Mouse (Mus musculus) ES-Bruce4 (cell line): ENCODE measurements at regions not wholly inside any gene's neighbourhood (a gene's known extent, or its start where the extent isn't known, plus 50 kb on each side); places are given as distances from the start of the nearest gene placed in this dataset.

ENCODE experiments used
- CTCF ChIP-seq: IDR thresholded peaks from one replicate; pipeline ENCODE4 v1.8.1; 2011; ENCODE audit warnings: low read depth, low read length
- EP300 ChIP-seq: IDR thresholded peaks from 2 replicates; pipeline ENCODE4 v1.6.1; 2011; ENCODE audit warnings: low read depth, low read length; ENCODE audit not compliant: insufficient read depth

GRCm38 (mm10) chr19:16043007-16043406, 58.2 kb upstream of the Cep78 start:
- TF ChIP-seq CTCF (no peak), EP300 (no peak)
